Mouse (Mus musculus) cerebellum, postnatal 14 days (tissue): ENCODE measurements around the gene Slc13a2.

Experiments
- DNase-seq, 2 experiments: peaks; one replicate each; pipeline ENCODE4 v3.0.0; 2021; ENCODE audit warnings: mixed read lengths in 2 of 2

The Slc13a2 gene

DNA sequence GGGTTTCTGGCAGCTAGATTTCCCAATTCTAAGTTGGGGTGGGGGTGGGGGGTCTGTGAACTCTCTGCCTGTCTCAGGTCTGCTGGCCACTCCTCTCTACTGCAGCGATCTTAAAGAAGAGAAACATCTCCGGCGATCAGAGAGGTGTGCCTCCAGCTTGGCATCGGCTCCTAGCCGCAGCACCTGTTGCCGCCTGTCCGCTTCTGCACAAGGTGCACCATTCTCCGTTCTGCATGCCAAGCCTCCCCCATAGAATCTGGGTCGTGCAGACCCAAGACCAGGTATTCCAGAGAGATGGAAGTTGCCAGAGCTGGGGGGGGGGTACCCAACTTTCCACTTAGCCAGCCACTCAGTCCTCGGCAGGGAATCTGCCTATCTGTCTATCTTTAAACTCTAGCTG is 36.2 kb downstream of the Slc13a2 start:
- DNase-seq: no peak

- DNase-seq: no peak
These were observed 39.3 kb downstream of the Slc13a2 start for GRCm38 (mm10) chr11:78382701-78383100.

- DNase-seq: no peak
These were observed 39.7 kb downstream of the Slc13a2 start for GRCm38 (mm10) chr11:78382286-78382685.

GRCm38 (mm10) chr11:78380996-78381395 is 41.0 kb downstream of the Slc13a2 start:
- DNase-seq: peak; percentile 20 to 57

DNA sequence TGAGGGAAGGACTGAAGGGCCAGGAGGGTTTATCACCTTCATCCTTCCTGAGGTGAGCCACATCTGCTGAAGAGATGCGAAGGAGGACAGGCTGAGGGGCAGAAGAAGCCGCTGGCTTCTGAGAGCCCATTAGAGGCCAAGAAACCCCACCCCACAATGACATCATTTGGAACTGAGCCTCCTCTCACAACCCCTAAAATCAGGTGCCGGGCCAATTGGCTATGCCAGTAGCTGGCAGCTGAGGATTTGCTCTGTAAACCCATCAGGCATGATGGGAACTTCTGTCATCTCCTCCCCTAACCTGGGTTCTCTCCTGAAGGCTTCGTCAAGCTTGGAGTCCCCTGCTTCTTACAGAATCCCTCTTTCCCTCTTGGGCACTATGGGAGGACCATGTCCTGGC is 41.7 kb downstream of the Slc13a2 start:
- DNase-seq: peak; percentile 69 to 77

GRCm38 (mm10) chr11:78377549-78378159 is 44.4 kb downstream of the Slc13a2 start:
- DNase-seq: no peak

DNA sequence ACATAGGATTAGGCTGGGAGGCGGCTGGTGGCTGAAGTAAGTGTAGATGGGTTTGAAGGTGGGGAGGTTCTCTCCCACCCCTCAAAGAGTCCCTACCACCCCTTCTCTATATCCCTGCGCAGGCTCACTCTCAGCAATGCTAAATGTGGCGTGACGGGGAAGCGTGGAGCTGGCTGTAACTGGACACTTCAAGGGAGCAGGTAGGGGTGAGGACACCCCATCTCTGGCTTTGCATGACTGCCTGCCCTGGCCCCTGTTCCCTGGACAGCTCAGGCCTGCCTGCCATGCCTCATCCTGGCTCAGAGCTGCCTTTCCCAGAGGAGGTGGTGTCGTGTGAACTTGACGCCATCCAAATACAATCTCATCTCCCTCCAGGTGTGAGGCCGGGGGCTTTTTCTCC is 47.9 kb downstream of the Slc13a2 start:
- DNase-seq: no peak

GRCm38 (mm10) chr11:78372610-78373009 is 49.4 kb downstream of the Slc13a2 start:
- no peak for DNase-seq

DNA sequence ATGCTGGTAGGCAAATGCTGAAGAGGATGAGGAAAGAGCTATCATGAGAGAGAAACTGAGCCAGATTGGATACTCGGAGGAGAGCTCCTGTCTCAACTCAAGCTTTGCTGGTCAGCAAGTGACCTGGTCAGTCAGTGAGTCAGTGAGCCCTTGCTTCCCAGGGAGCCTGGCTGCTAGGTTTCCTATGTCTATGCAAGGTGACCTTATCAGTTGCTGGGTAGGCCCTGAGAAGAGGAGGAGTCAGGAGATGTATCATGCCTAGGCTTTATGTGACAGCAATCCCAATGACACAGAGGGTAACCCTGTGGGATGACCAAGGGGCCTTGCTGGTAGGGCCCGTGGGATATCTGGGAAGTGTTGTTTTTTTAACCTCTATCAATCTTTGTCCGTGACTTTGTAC is 49.9 kb downstream of the Slc13a2 start:
- no peak for DNase-seq

- no peak for DNase-seq
These were observed 50.3 kb downstream of the Slc13a2 start for GRCm38 (mm10) chr11:78371711-78372110.

GRCm38 (mm10) chr11:78370389-78370788 is 51.6 kb downstream of the Slc13a2 start:
- DNase-seq: no peak

DNA sequence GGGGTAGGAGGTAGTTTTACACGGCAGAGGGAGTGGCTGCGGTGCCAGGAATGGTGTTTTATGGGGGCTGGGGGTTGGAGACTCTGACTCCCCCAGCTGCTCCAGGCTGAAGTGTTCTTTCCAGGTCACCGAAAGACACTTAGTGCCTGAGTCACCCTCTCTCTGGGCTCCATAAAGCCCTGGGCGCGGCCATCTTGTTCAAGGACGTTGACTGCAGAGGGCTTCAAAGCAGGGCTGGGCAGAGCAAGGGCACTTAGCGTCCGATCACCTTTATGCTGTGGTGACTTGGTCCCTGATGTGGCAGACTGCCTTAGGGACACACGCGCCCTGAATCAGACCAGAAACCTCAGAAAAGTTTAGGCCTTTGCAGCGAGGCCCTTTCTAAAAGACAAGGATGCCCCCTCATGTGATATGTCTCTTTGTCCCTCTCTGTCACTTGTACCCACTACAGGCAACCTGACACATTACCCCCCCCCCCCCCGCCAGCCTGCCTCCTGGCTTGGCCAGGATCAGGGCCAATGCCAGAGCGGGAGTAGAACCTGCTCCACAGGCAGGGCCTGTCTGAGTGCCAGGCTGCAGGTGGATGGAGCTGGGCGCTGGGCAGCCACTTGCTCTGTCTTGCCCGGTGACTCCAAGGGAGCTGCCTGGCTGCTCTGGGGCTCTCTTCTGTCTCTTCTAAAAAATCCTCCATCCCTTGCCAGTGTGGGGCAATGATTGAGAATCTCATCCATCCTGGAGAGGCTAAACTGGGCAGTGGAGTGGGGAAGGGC is 54.4 kb downstream of the Slc13a2 start:
- peak in 1 of 2 experiments; percentile 23 for DNase-seq

DNA sequence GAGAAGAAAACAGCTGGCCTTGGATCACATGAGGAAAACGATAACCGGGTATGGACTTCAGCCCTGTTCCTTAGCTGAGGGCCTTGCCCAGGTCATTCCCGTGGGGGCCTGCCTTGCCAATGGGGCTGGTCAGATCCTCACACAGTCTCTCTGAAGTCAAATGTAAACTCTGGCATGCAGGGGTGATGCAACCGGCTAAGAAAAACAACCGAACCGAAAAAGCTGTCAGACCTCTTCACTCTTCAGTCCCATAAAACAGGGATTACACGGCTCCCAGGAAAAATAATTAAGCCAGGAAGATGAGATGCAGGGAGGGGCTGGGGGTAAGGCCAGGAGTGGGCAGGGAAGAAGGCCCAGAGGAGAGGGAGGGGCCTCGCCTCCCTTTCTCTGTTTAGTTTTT is 57.9 kb downstream of the Slc13a2 start:
- no peak for DNase-seq

DNA sequence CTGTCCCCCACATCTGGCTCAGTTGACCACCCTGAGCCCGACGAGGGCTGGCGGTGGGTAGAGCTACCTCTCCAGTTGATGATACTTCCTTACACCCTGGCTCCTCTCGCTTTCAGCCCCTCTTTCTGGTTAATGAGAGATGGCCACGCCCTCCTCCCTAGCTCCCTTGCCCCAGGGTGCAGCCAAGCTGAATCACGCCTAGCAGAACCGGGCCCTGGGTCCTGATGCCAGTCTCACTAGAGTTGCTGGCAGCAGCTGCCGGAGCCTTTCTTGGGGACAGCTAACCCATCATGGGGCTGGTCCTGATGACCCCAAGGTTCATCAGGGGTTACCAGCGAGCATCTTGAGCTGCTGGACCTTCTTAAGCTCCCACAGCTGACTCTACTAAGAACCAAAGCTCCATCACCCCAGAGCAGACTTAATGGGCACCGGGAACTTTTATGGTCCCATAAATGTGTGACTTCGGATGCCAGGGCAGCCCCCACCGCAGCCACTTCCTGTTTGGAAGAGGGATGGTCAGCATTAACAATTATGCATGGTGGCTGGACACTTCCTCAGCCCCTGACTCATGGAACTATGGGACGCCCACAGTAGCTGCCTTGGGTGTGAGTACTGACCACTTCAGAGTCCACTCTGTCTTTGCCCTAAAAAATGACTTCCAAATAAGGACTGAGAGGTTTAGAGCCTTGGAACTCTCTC is 58.6 kb downstream of the Slc13a2 start:
- no peak for DNase-seq

DNA sequence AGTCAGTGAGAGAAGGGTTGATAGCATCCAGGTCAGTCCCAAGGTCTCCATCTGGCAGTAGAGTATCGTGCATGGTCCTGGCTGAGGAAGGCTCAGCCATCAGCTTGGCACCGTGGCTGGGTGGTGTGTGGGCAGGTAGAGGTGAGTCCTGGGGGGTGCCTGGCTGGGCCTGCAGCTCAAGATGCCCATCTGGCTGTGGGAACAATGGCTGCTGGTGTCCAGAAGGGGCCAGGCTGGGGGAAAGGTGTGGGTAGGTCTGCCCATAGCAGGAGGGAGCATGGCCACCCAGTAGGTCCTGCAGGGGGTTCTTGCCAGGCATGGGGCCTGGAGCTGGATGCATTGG is 61.3 kb downstream of the Slc13a2 start:
- no peak for DNase-seq

GRCm38 (mm10) chr11:78360125-78360788 is 61.8 kb downstream of the Slc13a2 start:
- peak; percentile 87 to 94 for DNase-seq

- peak; percentile 66 to 75 for DNase-seq
These were observed 63.5 kb downstream of the Slc13a2 start for GRCm38 (mm10) chr11:78358330-78359007.

- peak; percentile 84 to 93 for DNase-seq
These were observed 66.4 kb downstream of the Slc13a2 start for GRCm38 (mm10) chr11:78355471-78356238.

DNA sequence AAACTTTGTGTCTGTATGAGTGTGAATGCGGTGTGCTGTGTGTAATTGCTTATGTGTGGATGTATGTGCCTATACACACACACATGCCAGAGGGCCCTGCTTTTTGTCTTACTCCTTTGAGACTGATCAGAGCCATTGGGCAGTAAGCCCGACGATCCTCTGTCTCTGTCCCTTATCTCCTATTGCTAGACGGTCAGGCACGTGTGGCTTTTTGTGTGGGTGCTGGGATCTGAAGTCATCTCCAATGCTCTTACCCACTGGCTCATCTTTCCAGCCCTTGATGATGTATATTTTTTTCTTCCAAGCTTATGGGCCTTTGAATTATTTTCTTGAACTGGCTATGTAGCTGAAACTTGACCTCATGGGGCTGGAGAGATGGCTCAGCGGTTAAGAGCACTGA is 67.1 kb downstream of the Slc13a2 start:
- DNase-seq: no peak

DNA sequence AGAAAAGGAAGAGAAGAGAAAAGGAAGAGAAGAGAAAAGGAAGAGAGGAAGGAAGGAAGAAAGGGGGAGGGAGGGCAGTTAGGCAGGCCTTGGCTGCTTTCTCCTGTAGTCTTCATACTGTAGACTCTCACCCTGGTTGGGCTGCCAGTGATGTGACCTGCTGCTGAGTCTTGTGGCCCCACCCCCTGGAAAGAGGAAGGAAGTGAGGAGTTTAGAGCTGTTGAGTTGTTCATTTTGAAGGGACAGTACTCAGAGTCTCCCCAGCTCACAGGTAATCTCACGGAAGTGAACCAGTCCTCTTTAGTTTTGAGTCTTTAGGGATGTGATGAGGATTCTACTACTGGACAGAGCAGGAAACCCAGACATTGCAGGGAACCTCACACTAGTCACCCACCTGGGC is 68.9 kb downstream of the Slc13a2 start:
- DNase-seq: no peak

DNA sequence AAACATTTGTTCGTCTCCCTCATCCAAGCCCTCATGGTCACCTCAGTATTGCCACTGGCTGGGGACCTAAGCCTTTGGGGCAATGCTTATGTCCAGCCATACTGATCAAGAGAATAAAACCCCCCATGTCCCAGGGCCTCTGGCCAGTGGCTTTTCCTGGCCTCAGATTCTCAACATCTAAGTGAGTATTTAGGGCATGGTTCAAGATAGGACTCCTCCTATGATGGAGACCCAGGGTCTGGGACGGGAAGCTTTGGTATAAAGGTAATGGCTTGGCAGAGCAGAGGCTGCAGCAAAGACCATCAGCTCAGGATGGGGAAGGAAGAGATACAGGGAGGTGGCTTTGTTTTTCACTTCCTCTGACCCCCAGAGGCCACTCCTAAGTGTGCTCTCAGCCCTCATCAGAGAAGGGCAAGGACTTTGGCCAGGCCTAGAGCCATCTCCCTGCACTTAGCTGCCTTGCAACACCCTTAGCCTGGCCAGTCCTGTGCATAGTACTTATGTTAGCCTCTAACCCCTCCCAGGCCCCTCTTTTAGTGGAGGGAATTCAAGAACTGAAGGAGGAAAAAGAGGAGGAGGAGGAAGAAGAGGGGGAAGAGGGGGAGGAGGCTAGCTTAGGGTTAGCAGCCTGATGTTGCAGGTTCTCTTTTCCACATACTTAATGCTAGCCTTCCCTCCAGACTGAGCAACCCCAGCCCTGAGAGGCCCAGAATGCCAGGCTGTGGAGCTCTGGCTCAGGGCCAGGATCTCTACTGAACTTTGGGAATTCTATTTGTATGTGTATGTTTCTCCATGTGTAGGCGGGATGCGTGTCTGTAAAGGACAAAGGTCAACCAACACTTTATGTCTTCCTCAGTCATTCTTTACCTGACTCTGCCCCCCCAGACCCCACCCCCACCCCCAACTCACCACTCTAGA is 72.3 kb downstream of the Slc13a2 start:
- no peak for DNase-seq
